Mouse (Mus musculus) heart, adult 2 months (tissue): ENCODE data around the gene B3glct. TPM values are rescaled to one million over a fixed set of nuclear protein-coding genes. Genes with fewer than 3 reads are reported as not detected.

Source experiments
- DNase-seq, 2 experiments: peaks; one replicate each; pipeline ENCODE4 v3.0.0; 2021
- H3K27ac ChIP-seq: fragments of 200-600 bp; 2 replicates; pipeline ENCODE4 v1.8.1; 2022
- H3K27me3 ChIP-seq: fragments of 200-500 bp; 2 replicates; pipeline ENCODE4 v1.6.1; 2012; ENCODE audit warnings: mild to moderate bottlenecking, low read length, inconsistent platforms, mixed read lengths; ENCODE audit not compliant: control insufficient read depth, insufficient read depth
- H3K36me3 ChIP-seq: fragments of 200-500 bp; 2 replicates; pipeline ENCODE4 v1.6.1; 2012; ENCODE audit warnings: low read length, inconsistent platforms; ENCODE audit not compliant: control insufficient read depth, insufficient read depth
- H3K4me1 ChIP-seq: fragments of 200-500 bp; 2 replicates; pipeline ENCODE4 v1.6.1; 2011; ENCODE audit warnings: low read length; ENCODE audit not compliant: control insufficient read depth, insufficient read depth
- H3K4me3 ChIP-seq: fragments of 200-600 bp; 2 replicates; pipeline ENCODE4 v1.8.1; 2022
- H3K79me2 ChIP-seq: fragments of 200-500 bp; replicated peaks from 2 replicates; pipeline ENCODE4 v1.6.1; 2012; ENCODE audit warnings: mild to moderate bottlenecking, inconsistent platforms, low read length, moderate library complexity, mixed read lengths; ENCODE audit not compliant: control insufficient read depth, insufficient read depth
- H3K9ac ChIP-seq: fragments of 200-500 bp; 2 replicates; pipeline ENCODE4 v1.6.1; 2012; ENCODE audit warnings: low read depth, mild to moderate bottlenecking, control low read depth, inconsistent platforms, low read length, mixed read lengths
- CTCF ChIP-seq: fragments of 200-600 bp; IDR thresholded peaks from 2 replicates; pipeline ENCODE4 v1.8.1; 2022; ENCODE audit warnings: antibody characterized with exemption, mild to moderate bottlenecking, moderate library complexity
- EP300 ChIP-seq: fragments of 200-500 bp; IDR thresholded peaks from 2 replicates; pipeline ENCODE4 v1.6.1; 2011; ENCODE audit warnings: low read depth, low read length, control low read depth; ENCODE audit not compliant: insufficient read depth
- POLR2A ChIP-seq: fragments of 200-500 bp; IDR thresholded peaks from 2 replicates; pipeline ENCODE4 v1.6.1; 2011; ENCODE audit warnings: mild to moderate bottlenecking, low read depth, low read length, control low read depth; ENCODE audit not compliant: insufficient read depth
- WGBS: fragments of 180-500 bp; shearing (Covaris S2); methylation state at CpG from one replicate; pipeline ENCODE4 v1.1.7; 2018; 5-methylcytosine and 5-hydroxymethylcytosine counted together
- intact Hi-C: fragments of 180-260 bp; cut with DNase I; formaldehyde crosslinking; loops from one replicate; pipeline ENCODE4 v1.15.1; 2025
- polyA plus RNA-seq: library from polyadenylated mRNA; depleted of rRNA; stranded (reverse); fragments of >200 nt; gene quantifications from 2 replicates; pipeline ENCODE4 v1.2.3, GENCODE M21; 2012
- total RNA-seq, 2 experiments: library from RNA; stranded (reverse); gene quantifications; 2 replicates each; pipeline ENCODE4 v1.2.3; 2021

The B3glct gene
- total and polyA plus RNA-seq, 3 experiments: 4.6 to 6.4 (median 4.9) TPM

- H3K27ac ChIP-seq: no peak overlapping the region
- no peaks in the 10 kb centered on the region for H3K79me2 ChIP-seq
- TF ChIP-seq EP300 (no peak), CTCF (no peak), POLR2A (no peak)
- H3K9ac ChIP-seq: no peak overlapping the region
- no peak for DNase-seq
- no peak overlapping the region for H3K4me3 ChIP-seq
- WGBS: 39% methylated on average over 9 of the region's 9 CpGs
- no peaks in the 10 kb centered on the region for H3K27me3 ChIP-seq
- intact Hi-C loops: no loop called here
- no peaks in the 10 kb centered on the region for H3K4me1 ChIP-seq
- H3K36me3 ChIP-seq: no peaks in the 10 kb centered on the region
These were observed 18.6 kb upstream of the B3glct start for GRCm38 (mm10) chr5:149659414-149659780.

GRCm38 (mm10) chr5:149661428-149661827, 16.6 kb upstream of the B3glct start:
- Histone ChIP-seq H3K27ac (no peak overlapping the region), H3K4me1 (no peaks in the 10 kb centered on the region), H3K4me3 (no peak overlapping the region), H3K36me3 (no peaks in the 10 kb centered on the region), H3K27me3 (no peaks in the 10 kb centered on the region), H3K79me2 (no peaks in the 10 kb centered on the region), H3K9ac (no peak overlapping the region)
- 82% methylated on average over 6 of the region's 6 CpGs for WGBS
- no peak for TF ChIP-seq EP300
- TF ChIP-seq CTCF: no peak
- no peak for TF ChIP-seq POLR2A
- DNase-seq: no peak
- intact Hi-C loops: no loop called here

- intact Hi-C loops: no loop called here
- H3K27me3 ChIP-seq: no peaks in the 10 kb centered on the region
- WGBS: 91% methylated on average over 6 of the region's 6 CpGs
- no peak overlapping the region for H3K4me3 ChIP-seq
- TF ChIP-seq POLR2A (no peak), CTCF (0 out of 2 replicates have a peak, but pooled peaks have one; percentile 22)
- no peaks in the 10 kb centered on the region for H3K79me2 ChIP-seq
- no peak overlapping the region for H3K27ac ChIP-seq
- H3K4me1 ChIP-seq: no peaks in the 10 kb centered on the region
- no peaks in the 10 kb centered on the region for H3K36me3 ChIP-seq
- no peak for DNase-seq
- H3K9ac ChIP-seq: no peak overlapping the region
These were observed 15.1 kb upstream of the B3glct start for GRCm38 (mm10) chr5:149662980-149663379.

- Histone ChIP-seq H3K27ac (no peak overlapping the region), H3K79me2 (no peaks in the 10 kb centered on the region), H3K4me3 (no peak overlapping the region), H3K9ac (no peak overlapping the region), H3K27me3 (no peaks in the 10 kb centered on the region), H3K36me3 (no peaks in the 10 kb centered on the region), H3K4me1 (no peaks in the 10 kb centered on the region)
- intact Hi-C loops: no loop called here
- 66% methylated on average over 5 of the region's 5 CpGs for WGBS
- TF ChIP-seq EP300 (no peak), POLR2A (no peak), CTCF (no peak)
- DNase-seq: no peak
These were observed 14.6 kb upstream of the B3glct start for GRCm38 (mm10) chr5:149663417-149663816.

GRCm38 (mm10) chr5:149677196-149677595, 834 bp upstream of the B3glct start:
- no peaks in the 10 kb centered on the region for H3K27me3 ChIP-seq
- no peaks in the 10 kb centered on the region for H3K36me3 ChIP-seq
- DNase-seq: no peak
- H3K4me1 ChIP-seq: peaks cover 4% of the 10 kb centered on the region; the same call in 1 of the 2 replicates
- TF ChIP-seq POLR2A: no peak
- TF ChIP-seq EP300: no peak
- TF ChIP-seq CTCF: no peak
- no peaks in the 10 kb centered on the region for H3K79me2 ChIP-seq
- intact Hi-C loops: no loop called here
- 95% methylated on average over 3 of the region's 3 CpGs for WGBS
- no peak overlapping the region for H3K27ac ChIP-seq
- H3K4me3 ChIP-seq: no peak overlapping the region
- no peak overlapping the region for H3K9ac ChIP-seq

- DNase-seq: no peak
- Histone ChIP-seq H3K36me3 (no peaks in the 10 kb centered on the region), H3K27me3 (no peaks in the 10 kb centered on the region), H3K27ac (no peak overlapping the region), H3K4me3 (peak overlapping the region; percentile 83), H3K9ac (peak overlapping the region; percentile 66), H3K4me1 (peaks cover 4% of the 10 kb centered on the region; the same call in 1 of the 2 replicates), H3K79me2 (no peaks in the 10 kb centered on the region)
- TF ChIP-seq EP300: no peak
- intact Hi-C loops: loop anchor here (2.0 kb wide), 1 partner anchor 42 kb away; the partner anchor contains the start of gene Hsph1
- 4% methylated on average over 15 of the region's 15 CpGs for WGBS
These were observed 939 bp downstream of the B3glct start for GRCm38 (mm10) chr5:149678990-149679348.

- no peaks in the 10 kb centered on the region for H3K79me2 ChIP-seq
- no peak for TF ChIP-seq EP300
- TF ChIP-seq CTCF: no peak
- no peak for TF ChIP-seq POLR2A
- intact Hi-C loops: loop anchor here (2.0 kb wide), 1 partner anchor 43 kb away; the partner anchor contains the start of gene Hsph1
- DNase-seq: no peak
- no peak overlapping the region for H3K4me3 ChIP-seq
- no peaks in the 10 kb centered on the region for H3K36me3 ChIP-seq
- no peak overlapping the region for H3K9ac ChIP-seq
- H3K27ac ChIP-seq: no peak overlapping the region
- 34% methylated on average over 12 of the region's 12 CpGs for WGBS
- H3K27me3 ChIP-seq: no peaks in the 10 kb centered on the region
- H3K4me1 ChIP-seq: peaks cover 4% of the 10 kb centered on the region; the same call in 1 of the 2 replicates
These were observed 1.3 kb downstream of the B3glct start for GRCm38 (mm10) chr5:149679362-149679761.
